Mouse (Mus musculus): ENCODE results near the gene Nab1.

The Nab1 gene

DNA sequence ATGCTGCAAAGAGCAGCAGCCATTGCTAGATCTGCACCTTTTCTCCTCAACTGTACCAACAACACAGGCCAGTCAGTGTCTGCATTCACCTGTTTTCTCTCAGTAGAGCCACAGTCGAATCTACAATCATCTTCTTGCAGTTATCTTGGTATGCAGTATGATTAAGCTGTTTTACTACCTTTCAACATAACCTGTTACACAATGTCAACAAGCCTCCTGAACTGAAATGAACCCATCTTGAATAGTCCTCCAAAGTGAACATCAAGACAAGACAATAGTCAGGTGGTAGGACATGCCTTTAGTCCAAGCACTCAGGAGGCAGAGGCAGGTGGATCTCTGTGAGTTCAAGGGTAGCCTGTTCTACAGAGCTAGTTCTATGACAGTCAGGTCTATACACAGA, 26.2 kb downstream of the Nab1 start:
- DNase-seq (ENCODE audit: low read depth, low spot score) = no peak

- peak; percentile 46 for DNase-seq (ENCODE audit: low read depth, low spot score)
These were observed 29.5 kb downstream of the Nab1 start for GRCm38 (mm10) chr1:52470811-52471489.

GRCm38 (mm10) chr1:52470326-52470725, 30.2 kb downstream of the Nab1 start:
- peak; percentile 17 for DNase-seq (ENCODE audit: low read depth, low spot score)

- no peak for DNase-seq (ENCODE audit: low read depth, low spot score)
These were observed 33.9 kb downstream of the Nab1 start for GRCm38 (mm10) chr1:52466518-52467120.

GRCm38 (mm10) chr1:52465830-52466229, 34.6 kb downstream of the Nab1 start:
- no peak for DNase-seq (ENCODE audit: low read depth, low spot score)

- no peak for DNase-seq (ENCODE audit: low read depth, low spot score)
These were observed 35.2 kb downstream of the Nab1 start for GRCm38 (mm10) chr1:52465264-52465663.

GRCm38 (mm10) chr1:52463305-52463704, 37.2 kb downstream of the Nab1 start:
- no peak for DNase-seq (ENCODE audit: low read depth, low spot score)

DNA sequence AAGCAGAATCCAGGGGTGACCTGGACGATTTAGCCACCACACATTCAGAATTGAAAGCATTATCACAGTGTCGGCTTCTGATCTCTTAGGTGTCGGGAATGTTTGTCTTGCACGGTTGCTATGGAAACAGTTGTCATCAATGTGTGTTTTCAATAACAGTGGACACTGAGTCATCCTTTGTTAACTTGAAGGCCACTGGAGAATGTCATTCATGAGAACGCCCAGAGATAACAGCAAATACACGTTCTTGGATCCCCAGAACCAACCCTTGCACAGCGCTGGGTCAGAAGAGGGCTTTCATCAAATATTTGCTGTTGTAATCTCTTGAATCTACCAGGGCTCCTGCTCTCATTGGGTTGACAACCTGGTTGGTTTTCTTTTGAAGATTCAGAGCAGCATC, 43.9 kb downstream of the Nab1 start:
- DNase-seq (ENCODE audit: low read depth, low spot score) = peak; percentile 20

DNA sequence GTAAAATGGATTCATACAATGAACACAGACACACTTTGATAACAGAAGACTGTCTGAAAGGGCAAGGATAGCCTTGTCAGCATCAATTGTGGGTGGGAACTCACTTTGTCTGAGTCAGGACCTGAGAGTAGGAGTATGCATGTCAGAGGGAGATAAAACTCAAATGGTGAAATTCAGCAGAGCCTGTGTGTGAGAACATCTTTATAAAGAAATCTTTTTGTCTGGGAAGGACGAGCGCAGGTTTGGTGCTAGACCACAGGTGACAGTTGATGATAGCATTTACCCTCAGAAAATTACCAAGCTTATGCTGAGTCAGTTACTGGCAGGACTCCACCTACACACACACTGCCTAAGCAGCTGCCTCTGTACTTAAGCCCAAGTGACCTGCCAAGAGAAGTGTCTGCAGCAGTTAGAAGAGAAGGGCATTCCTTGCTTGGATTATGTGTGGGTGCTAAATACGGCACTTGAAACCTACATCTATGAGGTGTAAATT, 45.9 kb downstream of the Nab1 start:
- no peak for DNase-seq (ENCODE audit: low read depth, low spot score)

GRCm38 (mm10) chr1:52451360-52451759, 49.1 kb downstream of the Nab1 start:
- DNase-seq (ENCODE audit: low read depth, low spot score) = no peak

- DNase-seq (ENCODE audit: low read depth, low spot score) = no peak
These were observed 64.6 kb downstream of the Nab1 start for GRCm38 (mm10) chr1:52435856-52436255.

DNA sequence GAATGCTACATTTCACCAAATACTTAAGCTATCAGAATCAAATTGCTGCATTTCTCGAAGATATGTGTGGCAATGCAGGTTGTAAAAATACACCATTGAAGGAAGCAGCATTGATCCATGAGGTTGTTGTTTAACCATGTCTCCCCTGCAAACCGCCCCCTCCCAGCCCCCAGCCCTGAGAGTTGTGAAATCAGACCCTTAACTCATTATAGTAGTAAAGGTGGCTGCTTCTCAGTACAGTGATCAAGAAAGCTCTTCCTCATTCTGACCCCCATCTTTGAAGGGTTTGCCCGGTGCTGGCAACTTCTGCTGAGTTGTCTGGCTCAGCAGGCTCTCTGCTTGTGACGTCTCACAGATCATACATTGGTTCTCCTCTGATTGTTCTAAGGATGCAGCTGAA, 66.4 kb downstream of the Nab1 start:
- DNase-seq (ENCODE audit: low read depth, low spot score) = no peak

DNA sequence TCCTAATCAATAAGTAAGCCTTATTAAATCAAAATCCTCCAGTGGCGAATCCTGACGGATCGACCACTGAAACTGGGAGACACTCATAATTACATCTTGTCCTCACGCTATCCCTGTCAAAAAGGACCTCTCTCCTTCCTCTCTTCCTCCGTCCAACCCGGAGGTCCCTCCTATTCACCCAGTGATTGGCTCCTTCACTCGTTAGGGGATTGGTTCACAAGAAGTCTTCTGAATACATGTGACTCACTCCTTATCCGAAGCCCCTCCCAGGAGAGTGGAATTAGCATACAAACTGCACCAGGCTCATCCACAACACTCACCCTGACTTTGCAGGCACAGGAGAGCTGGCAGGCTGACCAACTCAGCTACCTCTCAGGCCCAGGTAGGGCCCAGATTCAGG, 68.7 kb downstream of the Nab1 start:
- DNase-seq (ENCODE audit: low read depth, low spot score) = no peak

- no peak for DNase-seq (ENCODE audit: low read depth, low spot score)
These were observed 69.9 kb downstream of the Nab1 start for GRCm38 (mm10) chr1:52430606-52431005.

DNA sequence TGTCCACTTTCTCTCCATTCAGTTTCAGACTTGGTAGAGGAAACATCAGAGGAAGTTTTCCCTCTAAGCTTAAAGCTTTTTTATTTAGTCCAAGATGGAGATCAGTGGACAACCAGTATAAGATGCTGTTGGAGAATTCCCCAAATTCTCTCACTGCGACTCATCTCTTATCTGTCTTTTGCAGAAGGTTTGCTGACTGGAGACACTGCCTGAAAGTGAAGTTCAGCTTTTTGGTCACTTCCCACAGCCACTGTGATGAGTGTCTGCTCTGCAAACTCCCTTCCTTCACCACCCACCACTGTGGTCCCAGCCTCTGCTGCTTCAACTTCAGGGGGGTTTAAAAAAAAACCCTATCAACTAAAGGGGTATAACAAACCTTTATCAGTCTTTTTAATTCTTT, 70.4 kb downstream of the Nab1 start:
- DNase-seq (ENCODE audit: low read depth, low spot score) = no peak

GRCm38 (mm10) chr1:52427841-52428464, 72.5 kb downstream of the Nab1 start:
- DNase-seq (ENCODE audit: low read depth, low spot score) = peak; percentile 53

GRCm38 (mm10) chr1:52423846-52424245, 76.6 kb downstream of the Nab1 start:
- no peak for DNase-seq (ENCODE audit: low read depth, low spot score)

DNA sequence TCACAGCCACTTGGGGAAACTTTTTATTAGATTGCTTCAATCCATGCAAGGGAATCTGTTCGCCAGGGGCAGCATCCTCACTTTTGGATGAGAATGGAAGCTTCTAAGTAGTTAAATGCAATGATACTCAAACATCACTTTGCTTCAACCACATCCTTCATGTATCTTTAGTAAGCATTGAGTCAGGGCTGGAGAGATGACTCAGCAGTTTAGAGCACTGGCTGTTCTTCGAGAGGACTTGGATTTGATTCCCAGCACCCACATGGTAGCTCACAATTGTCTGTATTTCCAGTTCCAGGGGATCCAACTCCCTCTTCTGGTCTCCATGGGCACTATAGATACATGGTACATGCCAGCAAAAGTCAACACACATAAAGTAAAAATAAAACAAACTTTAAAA, 77.4 kb downstream of the Nab1 start:
- no peak for DNase-seq (ENCODE audit: low read depth, low spot score)

- no peak for DNase-seq (ENCODE audit: low read depth, low spot score)
These were observed 78.3 kb downstream of the Nab1 start for GRCm38 (mm10) chr1:52422137-52422536.

DNA sequence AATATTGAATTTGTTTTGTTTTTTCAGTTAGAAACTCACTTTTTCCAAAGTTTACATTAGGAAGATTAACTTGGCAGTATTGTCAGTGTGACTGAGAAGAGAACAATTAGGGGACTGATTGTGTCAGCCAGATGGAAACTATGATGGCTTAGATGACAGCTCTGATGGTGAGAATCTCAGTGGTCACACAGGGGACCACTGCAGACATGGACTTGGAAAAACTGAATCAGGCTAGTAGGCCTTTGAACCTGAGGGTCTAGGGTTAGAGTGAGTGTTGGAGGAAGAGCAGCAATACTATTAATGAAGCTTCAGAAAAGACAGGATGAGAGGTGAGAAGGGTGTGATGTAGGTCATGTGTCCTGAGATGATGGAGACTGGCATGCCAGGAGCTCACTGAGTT, 78.9 kb downstream of the Nab1 start:
- no peak for DNase-seq (ENCODE audit: low read depth, low spot score)

DNA sequence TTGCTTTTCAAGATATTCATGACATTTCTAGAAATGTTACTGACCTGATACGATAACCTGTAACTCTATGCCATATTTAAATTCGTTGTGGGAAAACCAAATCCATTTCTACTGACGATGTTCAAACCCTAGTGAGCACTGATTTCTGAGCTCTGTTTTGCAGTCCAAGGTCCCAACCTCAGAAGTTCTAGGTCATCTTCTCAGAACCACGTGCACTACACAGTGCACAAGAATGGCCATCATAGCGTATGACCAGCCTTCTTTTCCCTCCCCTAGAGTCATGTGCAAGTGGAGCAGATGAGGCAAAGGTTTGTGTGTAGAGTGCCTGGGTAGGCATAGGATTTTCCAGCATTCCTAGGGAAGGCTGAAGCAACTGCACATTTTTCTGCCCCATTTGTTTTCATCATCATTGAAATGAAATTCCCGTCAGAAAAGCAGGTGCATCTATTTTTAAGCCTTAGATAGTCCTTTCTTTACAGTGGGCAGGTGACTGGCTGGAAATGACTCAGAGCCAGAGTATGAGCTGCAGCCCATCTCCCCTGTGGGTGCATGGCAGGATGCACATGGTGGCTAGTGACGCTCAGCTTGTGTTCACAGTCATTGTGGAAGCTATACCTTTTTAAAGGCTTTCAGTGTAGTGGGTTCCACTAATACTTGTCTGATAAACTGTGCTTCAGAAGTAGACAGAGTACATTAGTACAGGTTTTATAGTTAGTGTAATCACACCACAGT, 81.2 kb downstream of the Nab1 start:
- DNase-seq (ENCODE audit: low read depth, low spot score) = no peak

Measured in mesoderm, embryonic 11.5 days (tissue).